Mouse (Mus musculus): ENCODE results near the gene Kcnc4.

The Kcnc4 gene

GRCm38 (mm10) chr3:107459196-107459772 is at the start of gene Kcnc4:
Kcnc4 (minus strand) TSS chr3:107459552.
- DNase-seq (ENCODE audit: low spot score in 2 of 2) = peak in 1 of 2 experiments; percentile 29

GRCm38 (mm10) chr3:107508696-107509095 is 49.3 kb upstream of the Kcnc4 start:
- no peak for DNase-seq (ENCODE audit: low spot score in 2 of 2)

- DNase-seq (ENCODE audit: low spot score in 2 of 2) = no peak
Measured at GRCm38 (mm10) chr3:107507966-107508365, 48.6 kb upstream of the Kcnc4 start.

GRCm38 (mm10) chr3:107506531-107506930 is 47.2 kb upstream of the Kcnc4 start:
- DNase-seq (ENCODE audit: low spot score in 2 of 2) = no peak

- no peak for DNase-seq (ENCODE audit: low spot score in 2 of 2)
Measured at GRCm38 (mm10) chr3:107505464-107506367, 46.4 kb upstream of the Kcnc4 start.

- no peak for DNase-seq (ENCODE audit: low spot score in 2 of 2)
Measured at GRCm38 (mm10) chr3:107504542-107504941, 45.2 kb upstream of the Kcnc4 start.

- no peak for DNase-seq (ENCODE audit: low spot score in 2 of 2)
Measured at GRCm38 (mm10) chr3:107503716-107504115, 44.4 kb upstream of the Kcnc4 start.

GRCm38 (mm10) chr3:107501702-107502151 is 42.4 kb upstream of the Kcnc4 start:
- peak in 1 of 2 experiments; percentile 57 for DNase-seq (ENCODE audit: low spot score in 2 of 2)

GRCm38 (mm10) chr3:107500301-107500700 is 40.9 kb upstream of the Kcnc4 start:
- no peak for DNase-seq (ENCODE audit: low spot score in 2 of 2)

GRCm38 (mm10) chr3:107496086-107496850 is 36.9 kb upstream of the Kcnc4 start:
- DNase-seq (ENCODE audit: low spot score in 2 of 2) = peak in 1 of 2 experiments; percentile 42

GRCm38 (mm10) chr3:107495524-107495923 is 36.2 kb upstream of the Kcnc4 start:
- DNase-seq (ENCODE audit: low spot score in 2 of 2) = no peak

GRCm38 (mm10) chr3:107491459-107491858 is 32.1 kb upstream of the Kcnc4 start:
- peak; percentile 88 to 98 for DNase-seq (ENCODE audit: low spot score in 2 of 2)

GRCm38 (mm10) chr3:107488637-107489036 is 29.3 kb upstream of the Kcnc4 start:
- no peak for DNase-seq (ENCODE audit: low spot score in 2 of 2)

- peak in 1 of 2 experiments; percentile 56 for DNase-seq (ENCODE audit: low spot score in 2 of 2)
Measured at GRCm38 (mm10) chr3:107483290-107483689, 23.9 kb upstream of the Kcnc4 start.

GRCm38 (mm10) chr3:107480660-107481059 is 21.3 kb upstream of the Kcnc4 start:
- DNase-seq (ENCODE audit: low spot score in 2 of 2) = no peak

GRCm38 (mm10) chr3:107472198-107472597 is 12.8 kb upstream of the Kcnc4 start:
- DNase-seq (ENCODE audit: low spot score in 2 of 2) = peak in 1 of 2 experiments; percentile 30

GRCm38 (mm10) chr3:107469059-107469458 is 9.7 kb upstream of the Kcnc4 start:
- DNase-seq (ENCODE audit: low spot score in 2 of 2) = no peak

GRCm38 (mm10) chr3:107468106-107468505 is 8.8 kb upstream of the Kcnc4 start:
- DNase-seq (ENCODE audit: low spot score in 2 of 2) = no peak

GRCm38 (mm10) chr3:107466577-107466976 is 7.2 kb upstream of the Kcnc4 start:
- peak; percentile 79 to 89 for DNase-seq (ENCODE audit: low spot score in 2 of 2)

GRCm38 (mm10) chr3:107462160-107462559 is 2.8 kb upstream of the Kcnc4 start:
- DNase-seq (ENCODE audit: low spot score in 2 of 2) = peak; percentile 81 to 86

- DNase-seq (ENCODE audit: low spot score in 2 of 2) = no peak
Measured at GRCm38 (mm10) chr3:107459773-107460431, 550 bp upstream of the Kcnc4 start.
